Mouse (Mus musculus) stomach, postnatal 0 days (tissue): ENCODE results near the gene Cntnap1.

ENCODE experiments used
- CTCF ChIP-seq: IDR thresholded peaks from 2 replicates; pipeline ENCODE4 v1.5.1; 2016; ENCODE audit warnings: antibody characterized with exemption, low read depth, mild to moderate bottlenecking, moderate library complexity
- EP300 ChIP-seq: optimal IDR thresholded peaks from 2 replicates; pipeline ENCODE3; 2016; ENCODE audit warnings: antibody characterized with exemption

DNA sequence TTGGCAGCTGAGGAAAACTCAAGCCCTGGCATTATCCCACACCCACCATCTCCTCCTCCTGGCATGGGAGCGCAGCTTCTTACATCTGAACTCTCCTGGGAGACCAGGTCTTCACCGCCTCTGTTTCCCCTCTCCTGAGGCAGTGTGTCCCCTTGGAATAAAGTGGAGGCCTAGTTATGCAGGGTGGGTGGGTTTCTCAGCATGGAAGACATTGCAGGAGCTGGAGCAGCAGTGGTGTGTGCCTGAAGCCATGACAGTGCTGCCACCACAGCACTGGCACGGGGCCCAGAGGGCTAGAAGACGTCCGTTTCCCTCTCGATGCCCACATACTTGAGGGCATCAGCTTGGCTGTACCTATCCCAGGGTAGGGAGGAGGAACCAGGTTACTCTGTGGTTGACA is 22.3 kb downstream of the Cntnap1 start:
- no peak for TF ChIP-seq CTCF
- TF ChIP-seq EP300 = no peak
